Mouse (Mus musculus): ENCODE results near the gene Krtap3-2. TPM values are rescaled to one million over a fixed set of nuclear protein-coding genes. Genes with fewer than 3 reads are reported as not detected.

The Krtap3-2 gene
- total RNA-seq, 1 experiment, result not detected

GRCm38 (mm10) chr11:99574106-99574505 is 17.5 kb upstream of the Krtap3-2 start:
- Histone ChIP-seq H3K27ac (ENCODE audit: insufficient read depth, low read depth, low read length, poor library complexity, severe bottlenecking) (no peak overlapping the region), H3K4me1 (ENCODE audit: control insufficient read depth in 2 of 2, insufficient read depth in 2 of 2, low read length in 2 of 2, poor library complexity in 1 of 2) (no peaks in the 10 kb centered on the region), H3K36me3 (ENCODE audit: control insufficient read depth, insufficient read depth, low read length, poor library complexity, severe bottlenecking) (no peaks in the 10 kb centered on the region), H3K9ac (ENCODE audit: insufficient read depth, low read depth, low read length, poor library complexity, severe bottlenecking) (no peak overlapping the region; the same call in 1 of the 2 replicates), H3K9me3 (ENCODE audit: control insufficient read depth, insufficient read depth, low read depth, low read length) (no peaks in the 10 kb centered on the region), H3K4me3 (ENCODE audit: insufficient read depth in 1 of 2, low read depth in 1 of 2, low read length in 2 of 2, poor library complexity in 1 of 2, severe bottlenecking in 1 of 2) (no peak overlapping the region)
- no peak for TF ChIP-seq ZC3H11A (IDR thresholded peaks at IDR 0.05; ENCODE audit: borderline replicate concordance, low read depth, low read length)
- in situ Hi-C loops (cut with MboI; ENCODE audit: low sequenced_read_pairs in 2 of 2, unreplicated experiment in 2 of 2), result no loop called here
- peak; percentile 58 for DNase-seq (ENCODE audit: low read depth, low spot score)

GRCm38 (mm10) chr11:99573164-99573563 is 16.5 kb upstream of the Krtap3-2 start:
- Histone ChIP-seq H3K9ac (ENCODE audit: insufficient read depth, low read depth, low read length, poor library complexity, severe bottlenecking) (no peak overlapping the region), H3K9me3 (ENCODE audit: control insufficient read depth, insufficient read depth, low read depth, low read length) (no peaks in the 10 kb centered on the region), H3K4me1 (ENCODE audit: control insufficient read depth in 2 of 2, insufficient read depth in 2 of 2, low read length in 2 of 2, poor library complexity in 1 of 2) (no peaks in the 10 kb centered on the region), H3K27ac (ENCODE audit: insufficient read depth, low read depth, low read length, poor library complexity, severe bottlenecking) (no peak overlapping the region), H3K4me3 (ENCODE audit: insufficient read depth in 1 of 2, low read depth in 1 of 2, low read length in 2 of 2, poor library complexity in 1 of 2, severe bottlenecking in 1 of 2) (no peak overlapping the region), H3K36me3 (ENCODE audit: control insufficient read depth, insufficient read depth, low read length, poor library complexity, severe bottlenecking) (no peaks in the 10 kb centered on the region)
- in situ Hi-C loops (cut with MboI; ENCODE audit: low sequenced_read_pairs in 2 of 2, unreplicated experiment in 2 of 2), result no loop called here
- TF ChIP-seq MAFK (IDR thresholded peaks at IDR 0.05; ENCODE audit: insufficient read depth, low read depth, low read length) (no peak), ZNF384 (IDR thresholded peaks at IDR 0.05; ENCODE audit: low read depth, low read length) (no peak), HCFC1 (IDR thresholded peaks at IDR 0.05; ENCODE audit: borderline replicate concordance, insufficient read depth, low read length) (no peak), CHD2 (IDR thresholded peaks at IDR 0.05; ENCODE audit: low read depth, low read length) (no peak), ZC3H11A (IDR thresholded peaks at IDR 0.05; ENCODE audit: borderline replicate concordance, low read depth, low read length) (no peak)
- no peak for DNase-seq (ENCODE audit: low read depth, low spot score)

- Histone ChIP-seq H3K27ac (ENCODE audit: insufficient read depth, low read depth, low read length, poor library complexity, severe bottlenecking) (no peak within 1 kb of the TSS), H3K9ac (ENCODE audit: insufficient read depth, low read depth, low read length, poor library complexity, severe bottlenecking) (no peak within 1 kb of the TSS), H3K4me1 (ENCODE audit: control insufficient read depth in 2 of 2, insufficient read depth in 2 of 2, low read length in 2 of 2, poor library complexity in 1 of 2) (no peaks in the 10 kb centered on the region), H3K36me3 (ENCODE audit: control insufficient read depth, insufficient read depth, low read length, poor library complexity, severe bottlenecking) (no peaks in the 10 kb centered on the region), H3K4me3 (ENCODE audit: insufficient read depth in 1 of 2, low read depth in 1 of 2, low read length in 2 of 2, poor library complexity in 1 of 2, severe bottlenecking in 1 of 2) (no peak within 1 kb of the TSS), H3K9me3 (ENCODE audit: control insufficient read depth, insufficient read depth, low read depth, low read length) (no peaks in the 10 kb centered on the region)
- no peak for DNase-seq (ENCODE audit: low read depth, low spot score)
- in situ Hi-C loops (cut with MboI; ENCODE audit: low sequenced_read_pairs in 2 of 2, unreplicated experiment in 2 of 2), result no loop called here
- TF ChIP-seq MAFK (IDR thresholded peaks at IDR 0.05; ENCODE audit: insufficient read depth, low read depth, low read length) (no peak), ZNF384 (IDR thresholded peaks at IDR 0.05; ENCODE audit: low read depth, low read length) (no peak), HCFC1 (IDR thresholded peaks at IDR 0.05; ENCODE audit: borderline replicate concordance, insufficient read depth, low read length) (no peak), ZC3H11A (IDR thresholded peaks at IDR 0.05; ENCODE audit: borderline replicate concordance, low read depth, low read length) (no peak), CHD2 (IDR thresholded peaks at IDR 0.05; ENCODE audit: low read depth, low read length) (no peak)
These were observed 9.9 kb upstream of the Krtap3-2 start, which contains the start of gene Krtap3-1 for GRCm38 (mm10) chr11:99566530-99566929. Krtap3-1 (minus strand) TSS chr11:99566630.

DNA sequence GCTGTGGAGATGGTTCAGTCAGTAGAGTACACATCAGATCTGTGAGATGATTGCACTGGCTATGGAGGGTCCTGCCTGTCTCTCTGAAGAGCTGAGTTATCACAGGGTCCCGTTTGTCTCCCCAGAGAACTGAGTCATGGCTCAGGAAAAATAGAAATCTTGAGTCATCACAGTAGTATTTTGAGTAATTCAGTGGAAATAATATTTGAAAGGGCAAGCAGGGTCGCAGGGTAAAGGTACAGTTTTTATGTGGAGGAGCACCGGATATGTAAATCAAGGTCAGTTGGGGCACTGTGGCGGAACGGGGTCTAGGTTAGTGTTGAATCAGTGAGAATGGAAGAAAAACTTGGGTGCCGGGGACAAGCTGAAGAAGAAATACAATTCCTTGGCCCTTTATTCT is 5.9 kb upstream of the Krtap3-2 start:
- Histone ChIP-seq H3K4me1 (ENCODE audit: control insufficient read depth in 2 of 2, insufficient read depth in 2 of 2, low read length in 2 of 2, poor library complexity in 1 of 2) (no peaks in the 10 kb centered on the region), H3K27ac (ENCODE audit: insufficient read depth, low read depth, low read length, poor library complexity, severe bottlenecking) (no peak overlapping the region), H3K9ac (ENCODE audit: insufficient read depth, low read depth, low read length, poor library complexity, severe bottlenecking) (no peak overlapping the region), H3K9me3 (ENCODE audit: control insufficient read depth, insufficient read depth, low read depth, low read length) (no peaks in the 10 kb centered on the region), H3K36me3 (ENCODE audit: control insufficient read depth, insufficient read depth, low read length, poor library complexity, severe bottlenecking) (no peaks in the 10 kb centered on the region), H3K4me3 (ENCODE audit: insufficient read depth in 1 of 2, low read depth in 1 of 2, low read length in 2 of 2, poor library complexity in 1 of 2, severe bottlenecking in 1 of 2) (no peak overlapping the region)
- TF ChIP-seq CHD2 (IDR thresholded peaks at IDR 0.05; ENCODE audit: low read depth, low read length) (no peak), HCFC1 (IDR thresholded peaks at IDR 0.05; ENCODE audit: borderline replicate concordance, insufficient read depth, low read length) (no peak), ZNF384 (IDR thresholded peaks at IDR 0.05; ENCODE audit: low read depth, low read length) (no peak), ZC3H11A (IDR thresholded peaks at IDR 0.05; ENCODE audit: borderline replicate concordance, low read depth, low read length) (no peak), MAFK (IDR thresholded peaks at IDR 0.05; ENCODE audit: insufficient read depth, low read depth, low read length) (no peak)
- in situ Hi-C loops (cut with MboI; ENCODE audit: low sequenced_read_pairs in 2 of 2, unreplicated experiment in 2 of 2), result no loop called here
- DNase-seq (ENCODE audit: low read depth, low spot score), result no peak

GRCm38 (mm10) chr11:99559366-99559765 is 2.7 kb upstream of the Krtap3-2 start, which contains the start of gene Gm11939:
Gm11939 (minus strand) TSS chr11:99559466.
- no peak for TF ChIP-seq ZC3H11A (IDR thresholded peaks at IDR 0.05; ENCODE audit: borderline replicate concordance, low read depth, low read length)
- TF ChIP-seq HCFC1 (IDR thresholded peaks at IDR 0.05; ENCODE audit: borderline replicate concordance, insufficient read depth, low read length), result no peak
- no peak for TF ChIP-seq MAFK (IDR thresholded peaks at IDR 0.05; ENCODE audit: insufficient read depth, low read depth, low read length)
- no peak for TF ChIP-seq ZNF384 (IDR thresholded peaks at IDR 0.05; ENCODE audit: low read depth, low read length)
- H3K9ac ChIP-seq (ENCODE audit: insufficient read depth, low read depth, low read length, poor library complexity, severe bottlenecking), result no peak within 1 kb of the TSS
- no peak for DNase-seq (ENCODE audit: low read depth, low spot score)
- no peaks in the 10 kb centered on the region for H3K4me1 ChIP-seq (ENCODE audit: control insufficient read depth in 2 of 2, insufficient read depth in 2 of 2, low read length in 2 of 2, poor library complexity in 1 of 2)
- H3K4me3 ChIP-seq (ENCODE audit: insufficient read depth in 1 of 2, low read depth in 1 of 2, low read length in 2 of 2, poor library complexity in 1 of 2, severe bottlenecking in 1 of 2), result no peak within 1 kb of the TSS
- no peak within 1 kb of the TSS for H3K27ac ChIP-seq (ENCODE audit: insufficient read depth, low read depth, low read length, poor library complexity, severe bottlenecking)
- no peaks in the 10 kb centered on the region for H3K36me3 ChIP-seq (ENCODE audit: control insufficient read depth, insufficient read depth, low read length, poor library complexity, severe bottlenecking)
- in situ Hi-C loops (cut with MboI; ENCODE audit: low sequenced_read_pairs in 2 of 2, unreplicated experiment in 2 of 2), result no loop called here
- no peaks in the 10 kb centered on the region for H3K9me3 ChIP-seq (ENCODE audit: control insufficient read depth, insufficient read depth, low read depth, low read length)
